ENCODE assay signal across 8 mouse cellular contexts in the genomic region with DNA sequence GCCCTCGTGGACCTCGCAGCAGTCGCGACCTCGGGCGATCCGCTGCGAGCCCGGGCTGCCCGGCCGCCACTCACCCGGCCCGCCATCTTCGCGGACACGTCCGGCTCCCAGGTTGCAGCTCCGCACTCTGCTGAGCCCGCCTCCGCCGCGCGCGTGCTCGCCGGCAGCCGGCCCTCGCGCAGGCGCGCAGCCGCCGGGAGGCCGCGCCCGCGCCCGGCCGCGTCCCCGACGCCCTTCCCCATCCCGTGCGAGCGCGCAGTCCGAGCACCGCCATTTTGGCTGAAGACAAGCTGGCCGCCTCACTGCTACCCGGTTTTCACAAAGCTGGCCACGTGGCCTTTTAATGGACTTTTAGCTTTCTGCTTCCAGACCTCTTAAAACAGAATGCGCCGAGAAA. TPM values are rescaled to one million over a fixed set of nuclear protein-coding genes. Genes with fewer than 3 reads are reported as not detected.
DNase-seq lines count a peak whose midpoint lies in the region; ATAC-seq and TF ChIP-seq lines count a peak whose summit lies in the region.

A gene (minus strand): TSS at position 161 of the 397 bp plus-strand sequence.

- peak; percentile 85 for DNase-seq in 3134 (ENCODE audit: extremely low read depth, insufficient read length, low spot score)
- DNase-seq in adrenal gland, postnatal 14 days, result peak; percentile 92
- peak; percentile 90 for DNase-seq in embryonic facial prominence, embryonic 10.5 days (ENCODE audit: low spot score)
- DNase-seq in gonadal fat pad, adult 2 months (ENCODE audit: low read depth), result no peak
- peak; percentile 87 for DNase-seq in limb, embryonic 10.5 days (ENCODE audit: low spot score)
- peak; percentile 80 for DNase-seq in spleen, adult 12 weeks (ENCODE audit: low spot score)

- no peaks in the 10 kb centered on the region for H3K27me3 ChIP-seq in embryonic facial prominence, embryonic 10.5 days (replicated peaks; ENCODE audit: low read depth, poor library complexity, severe bottlenecking)
- no peaks in the 10 kb centered on the region for H3K27me3 ChIP-seq in intestine, postnatal 0 days (replicated peaks; ENCODE audit: control insufficient read depth, insufficient read depth, low read length)
- H3K27me3 ChIP-seq in limb, embryonic 10.5 days (ENCODE audit: low read depth, poor library complexity, severe bottlenecking), result no peaks in the 10 kb centered on the region
- no peaks in the 10 kb centered on the region for H3K27me3 ChIP-seq in midbrain, embryonic 12.5 days

- H3K9ac ChIP-seq in intestine, postnatal 0 days (ENCODE audit: low read depth, low read length), result peak within 1 kb of the TSS; percentile 88
- peak within 1 kb of the TSS; percentile 88 for H3K9ac ChIP-seq in midbrain, embryonic 12.5 days (replicated peaks)

- H3K9me3 ChIP-seq in embryonic facial prominence, embryonic 10.5 days, result no peaks in the 10 kb centered on the region
- H3K9me3 ChIP-seq in intestine, postnatal 0 days (ENCODE audit: control insufficient read depth), result no peaks in the 10 kb centered on the region
- no peaks in the 10 kb centered on the region for H3K9me3 ChIP-seq in limb, embryonic 10.5 days (replicated peaks)
- H3K9me3 ChIP-seq in midbrain, embryonic 12.5 days, result no peaks in the 10 kb centered on the region

- H3K36me3 ChIP-seq in embryonic facial prominence, embryonic 10.5 days (replicated peaks), result no peaks in the 10 kb centered on the region
- no peaks in the 10 kb centered on the region for H3K36me3 ChIP-seq in intestine, postnatal 0 days (ENCODE audit: control insufficient read depth, insufficient read depth)
- no peaks in the 10 kb centered on the region for H3K36me3 ChIP-seq in limb, embryonic 10.5 days
- H3K36me3 ChIP-seq in midbrain, embryonic 12.5 days, result no peaks in the 10 kb centered on the region

- peaks cover 20% of the 10 kb centered on the region for H3K4me1 ChIP-seq in embryonic facial prominence, embryonic 10.5 days
- no peaks in the 10 kb centered on the region for H3K4me1 ChIP-seq in intestine, postnatal 0 days (replicated peaks; ENCODE audit: control insufficient read depth, insufficient read depth, low read length)
- H3K4me1 ChIP-seq in limb, embryonic 10.5 days, result peaks cover 17% of the 10 kb centered on the region
- peaks cover 21% of the 10 kb centered on the region for H3K4me1 ChIP-seq in midbrain, embryonic 12.5 days

- under 1% methylated on average over 53 of the region's 53 CpGs for WGBS in embryonic facial prominence, embryonic 10.5 days
- WGBS in intestine, postnatal 0 days, result 0% methylated on average over 53 of the region's 53 CpGs
- under 1% methylated on average over 53 of the region's 53 CpGs for WGBS in limb, embryonic 10.5 days
- 2% methylated on average over 49 of the region's 53 CpGs for WGBS in midbrain, embryonic 12.5 days

- ATAC-seq in intestine, postnatal 0 days, result peak; percentile 98
- peak; percentile 96 for ATAC-seq in midbrain, embryonic 12.5 days (ENCODE audit: low FRiP score, low read depth)

- peak within 1 kb of the TSS; percentile 93 for H3K27ac ChIP-seq in embryonic facial prominence, embryonic 10.5 days (replicated peaks)
- peak within 1 kb of the TSS; percentile 70 for H3K27ac ChIP-seq in intestine, postnatal 0 days (ENCODE audit: low read depth, low read length)
- peak within 1 kb of the TSS; percentile 92 for H3K27ac ChIP-seq in limb, embryonic 10.5 days
- peak within 1 kb of the TSS; percentile 82 for H3K27ac ChIP-seq in midbrain, embryonic 12.5 days (replicated peaks)

- no peak for TF ChIP-seq CTCF in intestine, postnatal 0 days (IDR thresholded peaks at IDR 0.05; ENCODE audit: low read depth)

- peak within 1 kb of the TSS; percentile 89 for H3K4me3 ChIP-seq in embryonic facial prominence, embryonic 10.5 days
- peak within 1 kb of the TSS; percentile 90 for H3K4me3 ChIP-seq in intestine, postnatal 0 days (ENCODE audit: low read depth, low read length)
- H3K4me3 ChIP-seq in limb, embryonic 10.5 days, result peak within 1 kb of the TSS; percentile 83
- peak within 1 kb of the TSS; percentile 82 for H3K4me3 ChIP-seq in midbrain, embryonic 12.5 days

- H3K4me2 ChIP-seq in intestine, postnatal 0 days (replicated peaks; ENCODE audit: low read depth), result peak within 1 kb of the TSS; percentile 83
- peak within 1 kb of the TSS; percentile 78 for H3K4me2 ChIP-seq in midbrain, embryonic 12.5 days (replicated peaks)

RNA-seq across cellular contexts. Expression of the gene that starts here (rescaled TPM):
- 109 and 122 TPM in 2 replicates for total RNA-seq in adrenal gland, postnatal 14 days (2021)
- 54.4 and 56.8 TPM in 2 replicates for polyA plus RNA-seq in embryonic facial prominence, embryonic 10.5 days (2016; fragmentation: Nextera tagmentation; extraction: Ambion mirVana)
- 38.8 and 42.2 TPM in 2 replicates for polyA plus RNA-seq in gonadal fat pad, adult 2 months (2012; rRNA removed)
- polyA plus RNA-seq in intestine, postnatal 0 days (2015; fragmentation: Nextera tagmentation; extraction: Ambion mirVana), result 41.0 and 41.4 TPM in 2 replicates
- polyA plus RNA-seq in limb, embryonic 10.5 days (2016; fragmentation: Nextera tagmentation; extraction: Ambion mirVana), result 49.4 and 56.1 TPM in 2 replicates
- 77.3 and 80.0 TPM in 2 replicates for polyA plus RNA-seq in midbrain, embryonic 12.5 days (2016; fragmentation: Nextera tagmentation; extraction: Ambion mirVana)
